Mouse (Mus musculus) kidney, postnatal 0 days (tissue): ENCODE results near the gene Maml3. TPM values are rescaled to one million over a fixed set of nuclear protein-coding genes. Genes with fewer than 3 reads are reported as not detected.

Experiments used
- ATAC-seq: fragments of 200-750 bp; cut with Nextera tagmentation; replicated peaks from 2 replicates; pipeline ENCODE4 v1.8.0; 2017; ENCODE audit warnings: low read depth, moderate number of reproducible peaks, moderate TSS enrichment, moderate library complexity; ENCODE audit not compliant: low FRiP score
- DNase-seq: peaks from one replicate; pipeline ENCODE4 v3.0.0-alpha.2; 2016; ENCODE audit warnings: low spot score
- H3K27ac ChIP-seq: fragments of 300-500 bp; sonication (generic); 2 replicates; pipeline ENCODE4 v1.5.1; 2014; ENCODE audit warnings: mild to moderate bottlenecking
- H3K27me3 ChIP-seq: fragments of 300-500 bp; sonication (generic); 2 replicates; pipeline ENCODE4 v1.6.1; 2014; ENCODE audit warnings: low read length, mixed read lengths; ENCODE audit not compliant: insufficient read depth
- H3K36me3 ChIP-seq: fragments of 300-500 bp; sonication (generic); 2 replicates; pipeline ENCODE4 v1.6.1; 2014; ENCODE audit warnings: low read length, mixed read lengths; ENCODE audit not compliant: insufficient read depth
- H3K4me1 ChIP-seq: fragments of 300-500 bp; sonication (generic); replicated peaks from 2 replicates; pipeline ENCODE4 v1.6.1; 2014; ENCODE audit warnings: antibody characterized with exemption, low read length, mixed read lengths; ENCODE audit not compliant: insufficient read depth
- H3K4me2 ChIP-seq: fragments of 300-500 bp; sonication (generic); 2 replicates; pipeline ENCODE4 v1.6.1; 2014; ENCODE audit warnings: mild to moderate bottlenecking, low read length, moderate library complexity, mixed read lengths
- H3K4me3 ChIP-seq: fragments of 300-500 bp; sonication (generic); replicated peaks from 2 replicates; pipeline ENCODE4 v1.5.1; 2014; ENCODE audit warnings: low read depth, low read length
- H3K9ac ChIP-seq: fragments of 300-500 bp; sonication (generic); 2 replicates; pipeline ENCODE4 v1.6.1; 2014; ENCODE audit warnings: low read depth, low read length
- H3K9me3 ChIP-seq: fragments of 300-500 bp; sonication (generic); replicated peaks from 2 replicates; pipeline ENCODE4 v1.6.1; 2016; ENCODE audit warnings: low read length, inconsistent platforms, mixed read lengths
- CTCF ChIP-seq: IDR thresholded peaks from 2 replicates; pipeline ENCODE4 v1.5.1; 2016; ENCODE audit warnings: antibody characterized with exemption, low read depth, mild to moderate bottlenecking, moderate library complexity
- WGBS: fragments of 180-500 bp; shearing (Covaris S2); extraction: QIAGEN DNeasy Blood & Tissue Kit; methylation state at CpG from one replicate; pipeline ENCODE4 v1.1.7; 2014; 5-methylcytosine and 5-hydroxymethylcytosine counted together
- polyA plus RNA-seq: library from polyadenylated mRNA; unstranded; fragments of >200 nt; fragmentation: Nextera tagmentation; extraction: Ambion mirVana; gene quantifications from 2 replicates; pipeline ENCODE4 v1.2.1, GENCODE M21; 2015

The Maml3 gene
- polyA plus RNA-seq, 1 experiment from 2014 or later = 5.4 TPM

DNA sequence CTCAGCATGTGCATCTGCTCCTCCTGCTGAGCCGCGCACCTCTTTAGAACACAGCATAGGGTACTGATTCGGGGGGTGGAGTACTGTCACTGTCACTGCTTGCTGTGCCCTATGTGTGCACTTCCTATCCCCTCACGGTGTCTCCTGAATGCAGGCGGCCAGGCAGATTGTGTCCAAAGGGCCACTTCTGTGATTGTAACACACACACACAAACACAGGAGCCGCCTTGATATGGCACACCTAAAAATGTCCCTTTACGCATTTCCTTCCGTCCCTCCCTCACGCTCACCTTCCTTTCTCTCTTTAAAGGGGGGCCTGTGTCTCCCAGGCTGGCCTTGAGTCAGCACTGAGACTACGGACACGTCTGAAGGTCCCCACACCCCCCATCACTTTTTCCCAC, 107.3 kb downstream of the Maml3 start:
- Histone ChIP-seq H3K36me3 (no peaks in the 10 kb centered on the region), H3K9ac (no peak overlapping the region), H3K9me3 (no peaks in the 10 kb centered on the region), H3K4me1 (no peaks in the 10 kb centered on the region), H3K4me2 (no peak overlapping the region), H3K4me3 (no peak overlapping the region), H3K27me3 (no peaks in the 10 kb centered on the region), H3K27ac (no peak overlapping the region)
- TF ChIP-seq CTCF = no peak
- 85% methylated on average over 11 of the region's 11 CpGs for WGBS
- no peak for DNase-seq
- ATAC-seq = no peak

GRCm38 (mm10) chr3:51986507-51986906, 118.4 kb downstream of the Maml3 start:
- ATAC-seq = no peak
- Histone ChIP-seq H3K4me3 (no peak overlapping the region), H3K4me2 (no peak overlapping the region), H3K27ac (no peak overlapping the region), H3K27me3 (no peaks in the 10 kb centered on the region), H3K9ac (no peak overlapping the region), H3K9me3 (no peaks in the 10 kb centered on the region), H3K4me1 (0 out of 2 replicates have a peak, but pooled peaks cover 3% of the 10 kb centered on the region), H3K36me3 (no peaks in the 10 kb centered on the region)
- WGBS = 45% methylated on average over 6 of the region's 6 CpGs
- DNase-seq = no peak
- TF ChIP-seq CTCF = no peak

DNA sequence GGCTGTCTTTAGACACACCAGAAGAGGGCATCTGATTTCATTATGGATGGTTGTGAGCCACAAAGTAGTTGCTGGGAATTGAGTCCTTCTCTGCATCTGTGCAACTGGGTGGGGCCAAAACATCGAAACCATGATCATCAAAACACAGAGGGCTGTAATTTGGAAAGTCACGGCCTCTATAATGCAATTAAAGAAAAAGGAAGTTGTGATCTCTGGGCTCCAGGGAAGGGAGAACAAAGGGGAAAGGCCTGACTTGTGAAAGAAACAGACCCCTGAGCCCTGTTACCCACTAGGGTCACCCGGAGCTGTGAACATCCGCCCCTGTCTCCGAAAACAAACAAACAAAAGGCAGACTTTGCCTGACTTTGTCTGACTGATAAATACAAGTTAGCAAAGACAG, 123.4 kb downstream of the Maml3 start:
- no peaks in the 10 kb centered on the region for H3K27me3 ChIP-seq
- no peak overlapping the region for H3K9ac ChIP-seq
- H3K4me3 ChIP-seq = no peak overlapping the region
- H3K4me2 ChIP-seq = no peak overlapping the region
- no peak overlapping the region for H3K27ac ChIP-seq
- 0 out of 2 replicates have a peak, but pooled peaks cover 7% of the 10 kb centered on the region for H3K4me1 ChIP-seq
- ATAC-seq = no peak
- TF ChIP-seq CTCF = no peak
- no peaks in the 10 kb centered on the region for H3K36me3 ChIP-seq
- H3K9me3 ChIP-seq = no peaks in the 10 kb centered on the region
- WGBS = 55% methylated on average over 5 of the region's 5 CpGs
- DNase-seq = no peak

DNA sequence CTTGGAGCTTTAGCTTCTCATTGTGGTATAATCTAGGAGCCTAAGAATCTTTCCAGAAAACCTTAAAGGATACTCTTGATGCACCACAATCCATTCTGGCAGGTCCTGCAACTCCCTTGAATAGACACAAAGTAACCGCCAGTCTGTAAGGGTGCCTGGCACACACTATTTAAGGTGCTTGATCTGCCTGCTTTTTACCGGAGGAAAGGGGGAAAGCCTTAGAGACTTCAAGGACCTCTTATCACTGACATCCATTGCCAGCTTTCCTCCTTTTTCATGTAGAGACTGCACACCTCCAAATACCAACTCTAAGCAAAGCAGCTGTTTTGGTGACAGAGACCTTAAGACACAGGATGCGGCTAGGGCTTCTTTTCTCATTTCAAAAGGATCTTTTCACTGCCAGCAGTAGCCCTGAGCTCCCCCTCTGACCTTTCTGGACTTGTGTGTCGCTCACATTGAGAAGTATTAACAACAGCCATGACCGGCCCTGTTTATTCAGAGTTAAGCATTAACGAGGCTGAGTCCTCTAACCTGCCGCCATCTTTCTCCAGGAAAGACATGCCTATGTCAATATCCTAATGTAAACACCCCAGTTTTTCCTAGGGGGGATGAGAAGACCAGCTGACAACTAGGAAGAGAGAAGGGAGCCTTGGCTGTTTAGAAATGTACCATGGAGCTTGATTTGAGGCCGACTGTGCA, 127.1 kb downstream of the Maml3 start:
- H3K4me3 ChIP-seq = no peak overlapping the region
- ATAC-seq = 0 out of 2 replicates have a peak, but pooled peaks have one; percentile 33
- H3K9ac ChIP-seq = no peak overlapping the region
- H3K36me3 ChIP-seq = no peaks in the 10 kb centered on the region
- H3K27me3 ChIP-seq = no peaks in the 10 kb centered on the region
- WGBS = 57% methylated on average over 8 of the region's 8 CpGs
- no peak for TF ChIP-seq CTCF
- H3K9me3 ChIP-seq = no peaks in the 10 kb centered on the region
- no peak overlapping the region for H3K4me2 ChIP-seq
- H3K4me1 ChIP-seq = 0 out of 2 replicates have a peak, but pooled peaks cover 4% of the 10 kb centered on the region
- H3K27ac ChIP-seq = no peak overlapping the region
- DNase-seq = peak; percentile 15

DNA sequence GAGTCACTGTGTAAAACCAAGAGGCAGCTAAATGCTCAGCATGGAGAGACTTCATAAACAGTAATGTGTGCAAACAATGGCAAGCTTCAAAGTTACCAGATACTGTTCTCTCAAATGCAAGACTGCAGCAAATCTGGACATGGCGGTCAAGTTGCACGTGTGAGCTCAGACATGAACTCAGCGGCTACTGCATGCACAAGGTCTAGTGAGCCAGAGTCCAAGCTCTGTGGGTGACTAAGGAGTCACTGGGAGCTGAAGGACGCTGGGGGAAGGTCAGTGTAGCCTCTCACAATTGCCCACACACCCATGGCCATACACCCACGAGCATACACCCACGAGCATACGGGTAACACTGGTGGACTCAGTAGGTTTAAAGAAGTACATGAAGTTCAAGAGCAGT, 130.3 kb downstream of the Maml3 start:
- no peak overlapping the region for H3K4me3 ChIP-seq
- H3K27ac ChIP-seq = no peak overlapping the region
- 0 out of 2 replicates have a peak, but pooled peaks cover 4% of the 10 kb centered on the region for H3K4me1 ChIP-seq
- H3K36me3 ChIP-seq = no peaks in the 10 kb centered on the region
- no peaks in the 10 kb centered on the region for H3K9me3 ChIP-seq
- no peak for TF ChIP-seq CTCF
- DNase-seq = no peak
- WGBS = 96% methylated on average over 7 of the region's 7 CpGs
- ATAC-seq = no peak
- no peak overlapping the region for H3K9ac ChIP-seq
- no peak overlapping the region for H3K4me2 ChIP-seq
- H3K27me3 ChIP-seq = no peaks in the 10 kb centered on the region

GRCm38 (mm10) chr3:51974153-51974552, 130.7 kb downstream of the Maml3 start:
- H3K4me1 ChIP-seq = 0 out of 2 replicates have a peak, but pooled peaks cover 4% of the 10 kb centered on the region
- DNase-seq (no peak), ATAC-seq (no peak)
- H3K36me3 ChIP-seq = no peaks in the 10 kb centered on the region
- no peaks in the 10 kb centered on the region for H3K9me3 ChIP-seq
- H3K27me3 ChIP-seq = no peaks in the 10 kb centered on the region
- no peak overlapping the region for H3K4me3 ChIP-seq
- no peak overlapping the region for H3K27ac ChIP-seq
- 93% methylated on average over 6 of the region's 6 CpGs for WGBS
- H3K9ac ChIP-seq = no peak overlapping the region
- TF ChIP-seq CTCF = no peak
- no peak overlapping the region for H3K4me2 ChIP-seq

DNA sequence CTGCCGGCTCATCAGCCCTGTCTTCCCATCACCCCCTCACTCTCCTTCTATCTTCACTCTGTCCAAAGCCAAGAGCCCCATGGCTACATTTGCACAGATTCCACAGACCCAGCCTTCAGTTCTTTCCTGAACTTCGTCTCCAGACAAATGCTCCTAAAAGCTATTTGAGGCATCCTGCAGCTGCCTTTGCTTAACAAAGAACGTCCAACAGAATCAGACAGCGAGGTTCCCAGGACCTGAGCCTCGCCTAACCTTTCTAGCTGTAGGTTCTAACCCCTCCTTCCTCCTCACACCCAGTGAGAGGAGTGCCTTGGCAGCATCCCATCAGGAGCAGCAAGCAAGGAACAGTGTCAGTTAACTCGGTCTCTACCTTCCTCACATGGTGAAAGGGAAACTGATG, 132.3 kb downstream of the Maml3 start:
- ATAC-seq (no peak), DNase-seq (no peak)
- no peak overlapping the region for H3K27ac ChIP-seq
- 69% methylated on average over 6 of the region's 6 CpGs for WGBS
- TF ChIP-seq CTCF = no peak
- H3K27me3 ChIP-seq = no peaks in the 10 kb centered on the region
- H3K4me2 ChIP-seq = no peak overlapping the region
- H3K4me1 ChIP-seq = 0 out of 2 replicates have a peak, but pooled peaks cover 3% of the 10 kb centered on the region
- H3K36me3 ChIP-seq = no peaks in the 10 kb centered on the region
- no peak overlapping the region for H3K4me3 ChIP-seq
- no peaks in the 10 kb centered on the region for H3K9me3 ChIP-seq
- no peak overlapping the region for H3K9ac ChIP-seq
